Mouse (Mus musculus) heart, postnatal 14 days (tissue): ENCODE data around the gene Vmn1r95. TPM values are rescaled to one million over a fixed set of nuclear protein-coding genes. Genes with fewer than 3 reads are reported as not detected.
"Not testable (repeated sequence)": the region's sequence is repeated elsewhere in the genome, so short reads cannot be mapped to it uniquely, and the experiment has no call there.

Experiments
- DNase-seq, 2 experiments: peaks; one replicate each; pipeline ENCODE4 v3.0.0; 2021 to 2022
- intact Hi-C: fragments of 180-260 bp; cut with DNase I; formaldehyde crosslinking; loops from one replicate; pipeline ENCODE4 v1.15.1; 2025
- long read RNA-seq, 2 experiments: library from polyadenylated mRNA; stranded (forward); transcript quantifications; one replicate each; pipeline ENCODE4 v2.0.0; 2021
- total RNA-seq, 2 experiments: library from RNA; stranded (reverse); gene quantifications; 2 replicates each; pipeline ENCODE4 v1.2.3; 2021

Gene Vmn1r95
- total RNA-seq = not detected
- long read RNA-seq, experiment 1 = 0 reads
- long read RNA-seq, experiment 2 = 0 reads

DNA sequence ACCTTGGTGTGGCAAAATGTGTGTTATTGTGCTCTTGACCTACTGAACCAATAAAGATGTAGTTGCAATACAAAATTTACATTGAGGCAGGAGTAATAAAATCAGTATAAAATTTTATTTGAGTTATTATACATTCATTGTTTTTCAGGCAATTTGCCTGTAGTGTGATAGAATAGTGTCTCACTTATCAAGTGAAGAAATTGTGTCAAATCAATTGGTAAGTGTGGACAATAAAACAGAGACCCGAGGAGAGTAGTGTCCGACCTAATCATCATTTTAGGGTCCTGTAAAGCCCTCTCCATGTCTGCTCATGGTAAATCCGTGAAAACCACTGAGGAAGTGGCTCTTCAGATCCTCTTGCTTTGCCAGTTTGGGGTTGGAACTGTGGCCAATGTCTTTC lies at the start of gene Vmn1r95:
Gene Vmn1r95, plus strand, starts transcription at position 301 of the 400 bp plus-strand sequence.
- intact Hi-C loops, DNase-seq: not testable (repeated sequence)

- intact Hi-C loops, DNase-seq: not testable (repeated sequence)
Measured at GRCm38 (mm10) chr7:20168277-20168676, 25.2 kb upstream of the Vmn1r95 start, which contains the start of gene Vmn1r94. Vmn1r94 (minus strand) TSS chr7:20168377.

GRCm38 (mm10) chr7:20205507-20205906 lies 12.0 kb downstream of the Vmn1r95 start, which contains the start of gene Gm6164:
Gm6164 (minus strand) TSS chr7:20205607.
- DNase-seq, intact Hi-C loops: not testable (repeated sequence)

DNA sequence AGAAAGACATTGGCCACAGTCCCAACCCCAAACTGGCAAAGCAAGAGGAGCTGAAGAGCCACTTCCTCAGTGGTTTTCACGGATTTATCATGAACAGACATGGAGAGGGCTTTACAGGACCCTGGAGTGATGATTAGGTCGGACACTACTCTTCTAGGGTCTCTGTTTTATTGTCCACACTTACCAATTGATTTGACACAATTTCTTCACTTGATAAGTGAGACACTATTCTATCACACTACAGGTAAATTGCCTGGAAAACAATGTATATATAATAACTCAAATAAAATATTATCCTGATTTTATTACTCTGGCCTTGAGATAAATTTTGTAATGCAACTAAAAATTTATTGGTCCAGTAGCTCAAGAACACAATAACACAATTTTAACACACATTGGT lies 40.2 kb downstream of the Vmn1r95 start, which contains the start of gene Gm4498:
Gene Gm4498, minus strand, starts transcription at position 101 of the 400 bp plus-strand sequence.
- DNase-seq, intact Hi-C loops: not testable (repeated sequence)

Other genes with a start within 250 kb of the Vmn1r95 start
- 1 to 10 TPM; 1.3 to 1.6 TPM for gene Igsf23, start 243.0 kb upstream of the Vmn1r95 start, total RNA-seq
- not detected for gene Ceacam20, start 228.3 kb upstream of the Vmn1r95 start, total RNA-seq
- gene Nlrp9b, start 202.2 kb upstream of the Vmn1r95 start, total RNA-seq = not detected
- not detected for gene Vmn1r91, start 94.0 kb upstream of the Vmn1r95 start, total RNA-seq
- gene Gm16442, start 71.1 kb upstream of the Vmn1r95 start, total RNA-seq = not detected
- gene Vmn1r93, start 54.6 kb upstream of the Vmn1r95 start, total RNA-seq = not detected
- gene Vmn1r94, start 25.3 kb upstream of the Vmn1r95 start, total RNA-seq = not detected
- gene Gm6164, start 11.9 kb downstream of the Vmn1r95 start, total RNA-seq = not detected
- gene Gm4498, start 40.1 kb downstream of the Vmn1r95 start, total RNA-seq = not detected
- not detected for gene Gm5890, start 69.1 kb downstream of the Vmn1r95 start, total RNA-seq
- not detected for gene Gm4133, start 140.4 kb downstream of the Vmn1r95 start, total RNA-seq
- gene Gm5728, start 181.7 kb downstream of the Vmn1r95 start, total RNA-seq = not detected
- gene Vmn1r100, start 224.2 kb downstream of the Vmn1r95 start, total RNA-seq = not detected
- gene Vmn1r101, start 248.9 kb downstream of the Vmn1r95 start, total RNA-seq = not detected